Mouse (Mus musculus) layer of hippocampus, postnatal 36 days (tissue): ENCODE data around the gene Lpcat4. TPM values are rescaled to one million over a fixed set of nuclear protein-coding genes. Genes with fewer than 3 reads are reported as not detected.

Experiments
- total RNA-seq, 2 experiments: library from RNA; stranded (reverse); gene quantifications; 2 replicates each; pipeline ENCODE4 v1.2.3; 2021

The Lpcat4 gene
- total RNA-seq, 2 experiments from 2014 or later = 76.7 to 82.7 TPM

Other genes starting within 250 kb of the Lpcat4 start
- gene Olfr1309, start 249.2 kb upstream of the Lpcat4 start, total RNA-seq = not detected
- gene Olfr1310, start 226.8 kb upstream of the Lpcat4 start, total RNA-seq = not detected
- gene Olfr1311, start 215.1 kb upstream of the Lpcat4 start, total RNA-seq = not detected
- not detected for gene Olfr1312, start 189.2 kb upstream of the Lpcat4 start, total RNA-seq
- gene Olfr1313, start 161.6 kb upstream of the Lpcat4 start, total RNA-seq = not detected
- not detected for gene Olfr1314, start 142.7 kb upstream of the Lpcat4 start, total RNA-seq
- gene Olfr1315-ps1, start 124.0 kb upstream of the Lpcat4 start, total RNA-seq = not detected
- not detected for gene Olfr1316, start 104.5 kb upstream of the Lpcat4 start, total RNA-seq
- not detected for gene Olfr1317, start 99.1 kb upstream of the Lpcat4 start, total RNA-seq
- gene Olfr1318, start 85.3 kb upstream of the Lpcat4 start, total RNA-seq = not detected
- not detected for gene Nutm1, start 19.8 kb downstream of the Lpcat4 start, total RNA-seq
- gene Nop10, start 22.5 kb downstream of the Lpcat4 start, total RNA-seq = 10 to 100 TPM; 52.2 to 54.7 TPM
- 100 to 1,000 TPM; 107 to 114 TPM for gene Slc12a6, start 26.4 kb downstream of the Lpcat4 start, total RNA-seq
- under 1 TPM; 0.73 to 0.80 TPM for gene Gm21985, start 26.8 kb downstream of the Lpcat4 start, total RNA-seq
- 100 to 1,000 TPM; 127 to 143 TPM for gene Emc4, start 128.6 kb downstream of the Lpcat4 start, total RNA-seq
- gene Katnbl1, start 139.7 kb downstream of the Lpcat4 start, total RNA-seq = 10 to 100 TPM; 11.4 to 12.9 TPM
- gene Emc7, start 215.5 kb downstream of the Lpcat4 start, total RNA-seq = 10 to 100 TPM; 44.5 to 45.3 TPM
- 1 to 10 TPM; 6.6 to 8.8 TPM for gene Chrm5, start 241.3 kb downstream of the Lpcat4 start, total RNA-seq